Mouse (Mus musculus): ENCODE measurements around the gene Gm49336. TPM values are rescaled to one million over a fixed set of nuclear protein-coding genes. Genes with fewer than 3 reads are reported as not detected.

Gm49336 gene
- polyA plus RNA-seq, 1 experiment from 2014 or later: 58.8 TPM

GRCm38 (mm10) chr14:60252004-60253000 lies 995 bp upstream of the Gm49336 start:
- no peak for DNase-seq (ENCODE audit: low spot score)
- no peaks in the 10 kb centered on the region; the same call in 1 of the 2 replicates for H3K36me3 ChIP-seq (ENCODE audit: control insufficient read depth, insufficient read depth, low read length)
- peak overlapping the region; percentile 85 for H3K27ac ChIP-seq (ENCODE audit: low read depth)
- H3K9ac ChIP-seq (ENCODE audit: low read length): peak overlapping the region; percentile 78
- H3K4me2 ChIP-seq (ENCODE audit: low read length): peak overlapping the region; percentile 83
- H3K4me1 ChIP-seq (replicated peaks; ENCODE audit: control insufficient read depth, insufficient read depth, low read length): peaks cover 16% of the 10 kb centered on the region
- no peak for ATAC-seq (replicated peaks; ENCODE audit: low FRiP score, low TSS enrichment, low read depth)
- 25% methylated on average over 15 of the region's 15 CpGs for WGBS
- H3K9me3 ChIP-seq (ENCODE audit: control insufficient read depth, low read length): no peaks in the 10 kb centered on the region
- peak overlapping the region; percentile 97 for H3K4me3 ChIP-seq (ENCODE audit: low read depth, low read length)
- no peaks in the 10 kb centered on the region for H3K27me3 ChIP-seq (replicated peaks; ENCODE audit: control insufficient read depth, insufficient read depth, low read length)

DNA sequence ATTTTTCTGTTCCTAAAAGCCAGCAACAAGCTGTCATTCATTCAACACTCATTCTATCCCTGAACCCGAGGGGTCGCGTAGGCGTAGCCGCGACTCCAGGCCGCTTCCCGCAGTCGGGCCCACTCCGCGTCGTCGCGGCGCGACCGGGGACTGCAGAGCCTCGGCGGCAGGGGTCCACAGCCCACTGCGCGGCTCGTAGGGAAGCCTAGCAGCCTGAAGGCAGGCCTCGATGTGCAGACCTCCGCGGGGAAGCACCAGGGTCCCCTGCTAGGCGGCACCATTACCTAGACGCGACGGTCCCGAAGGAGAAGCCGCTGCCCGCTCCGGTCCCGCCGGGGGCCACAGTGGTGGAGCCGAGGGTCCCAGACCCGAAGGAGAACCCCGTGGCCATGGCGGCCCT lies 428 bp downstream of the Gm49336 start:
- Histone ChIP-seq H3K27ac (ENCODE audit: low read depth) (peak overlapping the region; percentile 85), H3K27me3 (replicated peaks; ENCODE audit: control insufficient read depth, insufficient read depth, low read length) (no peaks in the 10 kb centered on the region), H3K4me2 (ENCODE audit: low read length) (peak overlapping the region; percentile 86), H3K9ac (ENCODE audit: low read length) (peak overlapping the region; percentile 95), H3K4me3 (ENCODE audit: low read depth, low read length) (peak overlapping the region; percentile 97), H3K9me3 (ENCODE audit: control insufficient read depth, low read length) (no peaks in the 10 kb centered on the region), H3K36me3 (ENCODE audit: control insufficient read depth, insufficient read depth, low read length) (peaks cover 8% of the 10 kb centered on the region; the same call in 1 of the 2 replicates), H3K4me1 (replicated peaks; ENCODE audit: control insufficient read depth, insufficient read depth, low read length) (peaks cover 16% of the 10 kb centered on the region)
- DNase-seq (ENCODE audit: low spot score): no peak
- peak; percentile 64 for ATAC-seq (replicated peaks; ENCODE audit: low FRiP score, low TSS enrichment, low read depth)
- WGBS: under 1% methylated on average over 39 of the region's 39 CpGs

DNA sequence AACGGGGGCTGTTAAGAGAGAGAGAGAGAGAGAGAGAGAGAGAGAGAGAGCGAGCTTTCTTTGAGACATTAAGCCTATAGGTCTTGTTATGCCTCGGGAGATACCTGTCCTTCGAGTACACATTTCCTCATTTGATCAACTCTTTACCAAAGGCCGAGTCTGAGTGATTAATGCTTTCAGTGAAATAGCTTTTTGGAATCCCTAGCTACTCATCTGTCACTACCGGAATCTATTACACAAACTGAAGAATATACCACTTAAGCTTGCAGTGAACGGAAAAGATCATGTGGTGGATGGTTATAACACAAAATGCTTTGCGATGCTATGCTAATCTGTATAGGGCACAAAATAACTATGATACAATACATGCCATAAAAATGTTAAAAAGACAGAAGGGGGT lies 941 bp downstream of the Gm49336 start:
- DNase-seq (ENCODE audit: low spot score) (no peak), ATAC-seq (replicated peaks; ENCODE audit: low FRiP score, low TSS enrichment, low read depth) (no peak)
- H3K9ac ChIP-seq (ENCODE audit: low read length): peak overlapping the region; percentile 95
- no peaks in the 10 kb centered on the region for H3K9me3 ChIP-seq (ENCODE audit: control insufficient read depth, low read length)
- peaks cover 13% of the 10 kb centered on the region for H3K36me3 ChIP-seq (ENCODE audit: control insufficient read depth, insufficient read depth, low read length)
- 14% methylated on average over 8 of the region's 8 CpGs for WGBS
- H3K27me3 ChIP-seq (replicated peaks; ENCODE audit: control insufficient read depth, insufficient read depth, low read length): no peaks in the 10 kb centered on the region
- H3K4me3 ChIP-seq (ENCODE audit: low read depth, low read length): peak overlapping the region; percentile 97
- peaks cover 16% of the 10 kb centered on the region for H3K4me1 ChIP-seq (replicated peaks; ENCODE audit: control insufficient read depth, insufficient read depth, low read length)
- H3K4me2 ChIP-seq (ENCODE audit: low read length): peak overlapping the region; percentile 86
- H3K27ac ChIP-seq (ENCODE audit: low read depth): no peak overlapping the region

GRCm38 (mm10) chr14:60238551-60238950 lies 12.8 kb downstream of the Gm49336 start:
- Histone ChIP-seq H3K4me3 (ENCODE audit: low read depth, low read length) (no peak overlapping the region), H3K9ac (ENCODE audit: low read length) (no peak overlapping the region), H3K4me2 (ENCODE audit: low read length) (no peak overlapping the region), H3K4me1 (replicated peaks; ENCODE audit: control insufficient read depth, insufficient read depth, low read length) (no peaks in the 10 kb centered on the region), H3K9me3 (ENCODE audit: control insufficient read depth, low read length) (no peaks in the 10 kb centered on the region), H3K36me3 (ENCODE audit: control insufficient read depth, insufficient read depth, low read length) (peaks cover 73% of the 10 kb centered on the region), H3K27ac (ENCODE audit: low read depth) (no peak overlapping the region), H3K27me3 (replicated peaks; ENCODE audit: control insufficient read depth, insufficient read depth, low read length) (no peaks in the 10 kb centered on the region)
- ATAC-seq (replicated peaks; ENCODE audit: low FRiP score, low TSS enrichment, low read depth) (no peak), DNase-seq (ENCODE audit: low spot score) (no peak)
- 78% methylated on average over 3 of the region's 3 CpGs for WGBS

DNA sequence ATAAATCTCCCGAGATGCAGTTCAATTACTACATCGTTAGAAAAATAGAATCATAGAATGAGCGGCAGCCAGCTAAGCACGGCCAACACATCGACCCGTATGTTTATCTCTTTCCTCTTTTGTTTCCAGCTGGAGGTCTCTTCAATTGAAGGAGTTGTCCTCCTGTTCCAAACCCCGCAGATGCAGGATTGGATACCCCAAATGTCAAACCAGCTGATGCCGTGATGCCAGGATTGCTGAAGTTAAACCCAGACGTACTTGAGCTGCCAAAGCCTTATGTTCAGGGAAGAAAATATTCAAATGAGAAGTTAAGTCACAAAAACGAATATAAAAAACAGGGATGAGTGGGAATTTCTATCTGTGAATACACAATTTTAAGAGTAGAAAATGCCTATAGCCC lies 31.4 kb downstream of the Gm49336 start:
- no peak overlapping the region for H3K4me3 ChIP-seq (ENCODE audit: low read depth, low read length)
- no peaks in the 10 kb centered on the region for H3K27me3 ChIP-seq (replicated peaks; ENCODE audit: control insufficient read depth, insufficient read depth, low read length)
- no peak overlapping the region for H3K9ac ChIP-seq (ENCODE audit: low read length)
- peaks cover 48% of the 10 kb centered on the region for H3K36me3 ChIP-seq (ENCODE audit: control insufficient read depth, insufficient read depth, low read length)
- no peak overlapping the region for H3K27ac ChIP-seq (ENCODE audit: low read depth)
- no peaks in the 10 kb centered on the region for H3K9me3 ChIP-seq (ENCODE audit: control insufficient read depth, low read length)
- no peak for DNase-seq (ENCODE audit: low spot score)
- no peak for ATAC-seq (replicated peaks; ENCODE audit: low FRiP score, low TSS enrichment, low read depth)
- 90% methylated on average over 10 of the region's 10 CpGs for WGBS
- H3K4me1 ChIP-seq (replicated peaks; ENCODE audit: control insufficient read depth, insufficient read depth, low read length): no peaks in the 10 kb centered on the region
- H3K4me2 ChIP-seq (ENCODE audit: low read length): no peak overlapping the region

- Histone ChIP-seq H3K9me3 (ENCODE audit: control insufficient read depth, low read length) (no peaks in the 10 kb centered on the region), H3K27me3 (replicated peaks; ENCODE audit: control insufficient read depth, insufficient read depth, low read length) (no peaks in the 10 kb centered on the region), H3K4me1 (replicated peaks; ENCODE audit: control insufficient read depth, insufficient read depth, low read length) (no peaks in the 10 kb centered on the region), H3K4me2 (ENCODE audit: low read length) (no peak overlapping the region), H3K36me3 (ENCODE audit: control insufficient read depth, insufficient read depth, low read length) (peaks cover 42% of the 10 kb centered on the region), H3K4me3 (ENCODE audit: low read depth, low read length) (no peak overlapping the region), H3K9ac (ENCODE audit: low read length) (no peak overlapping the region), H3K27ac (ENCODE audit: low read depth) (no peak overlapping the region)
- DNase-seq (ENCODE audit: low spot score): no peak
- WGBS: 99% methylated on average over 4 of the region's 4 CpGs
- no peak for ATAC-seq (replicated peaks; ENCODE audit: low FRiP score, low TSS enrichment, low read depth)
These were observed 33.7 kb downstream of the Gm49336 start for GRCm38 (mm10) chr14:60217616-60218015.

DNA sequence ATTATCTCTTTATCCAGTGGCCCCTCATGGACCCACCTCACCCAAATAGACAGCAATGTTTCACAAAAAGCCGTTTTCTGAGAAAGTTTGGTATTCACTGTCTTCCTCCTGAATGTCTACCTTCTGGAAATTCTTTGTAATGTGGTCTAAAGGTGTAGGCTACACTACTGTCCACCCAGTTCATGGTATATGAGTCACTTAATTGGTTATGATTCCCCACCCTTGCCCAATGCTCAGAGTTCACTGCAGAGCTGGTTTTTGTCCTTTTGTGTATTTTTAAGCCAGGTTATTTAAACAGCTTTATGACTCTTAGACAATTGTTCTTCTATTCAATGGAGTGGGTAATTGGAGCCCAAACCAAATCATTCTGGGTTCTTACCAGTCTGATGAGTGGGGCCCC lies 35.2 kb downstream of the Gm49336 start:
- Histone ChIP-seq H3K9ac (ENCODE audit: low read length) (no peak overlapping the region), H3K36me3 (ENCODE audit: control insufficient read depth, insufficient read depth, low read length) (peaks cover 31% of the 10 kb centered on the region), H3K27me3 (replicated peaks; ENCODE audit: control insufficient read depth, insufficient read depth, low read length) (no peaks in the 10 kb centered on the region), H3K27ac (ENCODE audit: low read depth) (no peak overlapping the region), H3K4me3 (ENCODE audit: low read depth, low read length) (no peak overlapping the region), H3K9me3 (ENCODE audit: control insufficient read depth, low read length) (no peaks in the 10 kb centered on the region), H3K4me1 (replicated peaks; ENCODE audit: control insufficient read depth, insufficient read depth, low read length) (no peaks in the 10 kb centered on the region), H3K4me2 (ENCODE audit: low read length) (no peak overlapping the region)
- ATAC-seq (replicated peaks; ENCODE audit: low FRiP score, low TSS enrichment, low read depth) (no peak), DNase-seq (ENCODE audit: low spot score) (no peak)
- 94% methylated on average over 1 of the region's 1 CpGs for WGBS

DNA sequence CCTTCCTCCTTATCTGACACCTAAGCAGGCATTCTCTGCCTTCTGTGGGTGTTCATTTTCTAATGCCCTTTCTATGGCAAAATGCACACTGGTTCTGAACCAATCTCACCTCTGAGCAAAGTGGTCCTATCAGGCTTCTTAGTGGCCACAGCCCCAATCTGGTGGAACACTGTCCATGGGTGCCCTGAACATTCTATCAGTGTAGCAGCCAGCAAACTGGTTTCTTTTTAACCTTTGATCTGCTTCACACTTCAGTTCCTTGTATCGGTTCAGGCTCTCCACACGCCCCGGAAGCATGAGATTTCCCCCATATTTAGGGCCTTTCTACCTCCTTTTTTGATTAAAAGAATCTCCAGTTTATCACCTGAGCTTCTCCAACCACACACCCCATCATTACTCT lies 36.3 kb downstream of the Gm49336 start:
- 75% methylated on average over 3 of the region's 3 CpGs for WGBS
- Histone ChIP-seq H3K9me3 (ENCODE audit: control insufficient read depth, low read length) (no peaks in the 10 kb centered on the region), H3K9ac (ENCODE audit: low read length) (no peak overlapping the region), H3K4me3 (ENCODE audit: low read depth, low read length) (no peak overlapping the region), H3K27me3 (replicated peaks; ENCODE audit: control insufficient read depth, insufficient read depth, low read length) (no peaks in the 10 kb centered on the region), H3K36me3 (ENCODE audit: control insufficient read depth, insufficient read depth, low read length) (peaks cover 22% of the 10 kb centered on the region), H3K27ac (ENCODE audit: low read depth) (no peak overlapping the region), H3K4me1 (replicated peaks; ENCODE audit: control insufficient read depth, insufficient read depth, low read length) (no peaks in the 10 kb centered on the region), H3K4me2 (ENCODE audit: low read length) (no peak overlapping the region)
- no peak for ATAC-seq (replicated peaks; ENCODE audit: low FRiP score, low TSS enrichment, low read depth)
- no peak for DNase-seq (ENCODE audit: low spot score)

DNA sequence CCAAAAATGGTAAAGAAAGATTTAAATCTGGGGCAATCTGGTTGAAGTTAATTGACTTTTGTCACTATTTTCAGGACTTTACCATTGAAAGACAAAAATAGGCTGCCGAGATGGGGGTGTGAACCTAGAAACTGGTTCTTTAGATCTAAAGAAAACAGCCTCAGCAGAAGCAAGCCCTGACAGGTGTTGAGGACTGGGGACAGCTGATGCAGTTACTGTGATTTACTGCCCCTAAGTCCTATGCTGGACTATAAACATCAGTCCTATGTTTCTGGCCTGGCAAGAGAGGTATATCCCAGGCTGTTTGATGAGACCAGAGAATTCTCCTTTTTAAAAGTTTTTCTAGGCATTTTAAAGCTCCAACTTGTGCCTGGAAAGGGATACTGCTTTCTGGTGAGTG lies 37.3 kb downstream of the Gm49336 start:
- Histone ChIP-seq H3K9ac (ENCODE audit: low read length) (no peak overlapping the region), H3K4me2 (ENCODE audit: low read length) (no peak overlapping the region), H3K4me3 (ENCODE audit: low read depth, low read length) (no peak overlapping the region), H3K27me3 (replicated peaks; ENCODE audit: control insufficient read depth, insufficient read depth, low read length) (no peaks in the 10 kb centered on the region), H3K36me3 (ENCODE audit: control insufficient read depth, insufficient read depth, low read length) (peaks cover 12% of the 10 kb centered on the region), H3K9me3 (ENCODE audit: control insufficient read depth, low read length) (no peaks in the 10 kb centered on the region), H3K27ac (ENCODE audit: low read depth) (no peak overlapping the region), H3K4me1 (replicated peaks; ENCODE audit: control insufficient read depth, insufficient read depth, low read length) (no peaks in the 10 kb centered on the region)
- DNase-seq (ENCODE audit: low spot score) (no peak), ATAC-seq (replicated peaks; ENCODE audit: low FRiP score, low TSS enrichment, low read depth) (no peak)
- WGBS: 67% methylated on average over 1 of the region's 1 CpGs
